Mouse (Mus musculus): ENCODE results near the gene Kpna4. TPM values are rescaled to one million over a fixed set of nuclear protein-coding genes. Genes with fewer than 3 reads are reported as not detected.

Kpna4 gene
- total RNA-seq, 4 experiments from 2014 or later: 85.3 to 94.0 (median 91.3) TPM

Other genes with a start within 250 kb of the Kpna4 start
- 1 to 10 TPM; 3.9 to 8.2 (median 5.2) TPM for gene Ift80, start 122.5 kb downstream of the Kpna4 start, total RNA-seq (2022)
- gene Smc4, start 122.4 kb downstream of the Kpna4 start, total RNA-seq (2022): 10 to 100 TPM; 10.0 to 12.2 (median 11.4) TPM
- gene Trim59, start 82.4 kb downstream of the Kpna4 start, total RNA-seq (2022): 1 to 10 TPM in 2 of 4 experiments, under 1 TPM in 2; 0.90 to 2.7 (median 1.3) TPM
- gene Arl14, start 95.3 kb upstream of the Kpna4 start, total RNA-seq (2022): not detected
- 10 to 100 TPM; 27.1 to 35.0 (median 31.1) TPM for gene Ppm1l, start 189.7 kb upstream of the Kpna4 start, total RNA-seq (2022)